Mouse (Mus musculus) bone marrow macrophage, adult 2 months (primary cell): ENCODE results near the gene Tanc1.

Experiments
- CTCF ChIP-seq: IDR thresholded peaks from 2 replicates; pipeline ENCODE4 v1.5.1; 2012; ENCODE audit warnings: low read depth, mild to moderate bottlenecking, low read length, moderate library complexity
- POLR2A ChIP-seq: IDR thresholded peaks from 2 replicates; pipeline ENCODE4 v1.6.1; 2012; ENCODE audit warnings: mild to moderate bottlenecking, low read depth, low read length, borderline replicate concordance

GRCm38 (mm10) chr2:59793337-59793736 is 181.5 kb downstream of the Tanc1 start:
- TF ChIP-seq POLR2A (no peak), CTCF (no peak)
